Mouse (Mus musculus) ES-Bruce4 (cell line): Measurements from ENCODE around the gene Abcc4.

ENCODE experiments used
- CTCF ChIP-seq: IDR thresholded peaks from one replicate; pipeline ENCODE4 v1.8.1; 2011; ENCODE audit warnings: low read depth, low read length
- EP300 ChIP-seq: IDR thresholded peaks from 2 replicates; pipeline ENCODE4 v1.6.1; 2011; ENCODE audit warnings: low read depth, low read length; ENCODE audit not compliant: insufficient read depth
- POLR2A ChIP-seq: IDR thresholded peaks from one replicate; pipeline ENCODE4 v1.8.1; 2011; ENCODE audit warnings: low read length; ENCODE audit not compliant: insufficient read depth

DNA sequence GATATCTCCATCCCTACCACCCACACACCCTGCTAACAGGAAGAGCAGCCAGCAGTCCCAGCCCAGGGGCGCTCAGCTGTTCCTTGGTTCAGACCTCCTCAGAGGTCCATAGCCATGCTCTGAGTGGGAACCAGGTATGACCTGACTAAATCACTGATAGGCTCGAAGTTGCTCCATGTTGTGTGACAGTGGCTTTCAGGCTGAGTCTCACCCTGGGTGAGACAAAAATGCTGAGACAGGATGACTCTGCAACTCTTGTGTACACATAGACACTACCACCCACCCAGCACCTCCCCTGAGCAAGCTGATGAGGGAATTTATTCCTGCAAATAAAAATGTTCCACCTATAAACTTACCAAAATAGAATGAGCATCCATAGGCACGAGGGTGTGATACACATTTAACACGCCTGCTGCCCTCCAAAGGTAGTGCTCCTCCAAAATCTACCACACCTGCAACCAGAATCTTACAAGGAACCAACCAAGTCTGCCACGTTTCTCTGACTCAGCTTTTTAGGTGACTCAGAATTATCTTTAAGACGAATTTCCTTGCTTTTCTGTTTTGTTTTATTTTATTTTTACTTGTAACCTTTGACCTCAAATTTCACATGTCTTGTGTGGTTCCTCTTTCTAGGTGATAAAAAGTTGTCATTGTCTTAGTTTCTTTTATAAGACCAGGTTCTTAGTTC lies 44.6 kb upstream of the Abcc4 start:
- TF ChIP-seq CTCF = no peak
- TF ChIP-seq POLR2A = no peak
- no peak; the same call in none of the 2 replicates for TF ChIP-seq EP300
